Mouse (Mus musculus): ENCODE data around the gene Zim1.

The Zim1 gene

GRCm38 (mm10) chr7:6696241-6697045, at the start of gene Zim1:
Zim1 (minus strand) TSS chr7:6696450.
- DNase-seq (ENCODE audit: low spot score in 2 of 2): no peak

GRCm38 (mm10) chr7:6744281-6744904, 48.1 kb upstream of the Zim1 start:
- no peak for DNase-seq (ENCODE audit: low spot score in 2 of 2)

GRCm38 (mm10) chr7:6736060-6736459, 39.8 kb upstream of the Zim1 start:
- DNase-seq (ENCODE audit: low spot score in 2 of 2): no peak

- no peak for DNase-seq (ENCODE audit: low spot score in 2 of 2)
Observed at GRCm38 (mm10) chr7:6731930-6732329, 35.7 kb upstream of the Zim1 start.

- no peak for DNase-seq (ENCODE audit: low spot score in 2 of 2)
Observed at GRCm38 (mm10) chr7:6731373-6731772, 35.1 kb upstream of the Zim1 start.

- DNase-seq (ENCODE audit: low spot score in 2 of 2): no peak
Observed at GRCm38 (mm10) chr7:6730801-6731200, 34.6 kb upstream of the Zim1 start.

- no peak for DNase-seq (ENCODE audit: low spot score in 2 of 2)
Observed at GRCm38 (mm10) chr7:6730241-6730640, 34.0 kb upstream of the Zim1 start, which contains the start of the genes Peg3 and Usp29. Peg3 (minus strand) TSS chr7:6730431. Usp29 (plus strand) TSS chr7:6730578.

- DNase-seq (ENCODE audit: low spot score in 2 of 2): peak in 1 of 2 experiments; percentile 9
Observed at GRCm38 (mm10) chr7:6729061-6729817, 33.0 kb upstream of the Zim1 start.

GRCm38 (mm10) chr7:6728263-6728931, 32.1 kb upstream of the Zim1 start:
- no peak for DNase-seq (ENCODE audit: low spot score in 2 of 2)

GRCm38 (mm10) chr7:6727351-6728121, 31.3 kb upstream of the Zim1 start:
- DNase-seq (ENCODE audit: low spot score in 2 of 2): no peak

GRCm38 (mm10) chr7:6709396-6709795, 13.1 kb upstream of the Zim1 start:
- DNase-seq (ENCODE audit: low spot score in 2 of 2): no peak

- DNase-seq (ENCODE audit: low spot score in 2 of 2): no peak
Observed at GRCm38 (mm10) chr7:6708451-6709180, 12.4 kb upstream of the Zim1 start.

GRCm38 (mm10) chr7:6707416-6708015, 11.3 kb upstream of the Zim1 start:
- DNase-seq (ENCODE audit: low spot score in 2 of 2): no peak

- DNase-seq (ENCODE audit: low spot score in 2 of 2): no peak
Observed at GRCm38 (mm10) chr7:6699230-6699629, 3.0 kb upstream of the Zim1 start.

- DNase-seq (ENCODE audit: low spot score in 2 of 2): no peak
Observed at GRCm38 (mm10) chr7:6685511-6685910, 10.7 kb downstream of the Zim1 start.

GRCm38 (mm10) chr7:6666726-6667125, 29.5 kb downstream of the Zim1 start:
- DNase-seq (ENCODE audit: low spot score in 2 of 2): no peak

- DNase-seq (ENCODE audit: low spot score in 2 of 2): no peak
Observed at GRCm38 (mm10) chr7:6663430-6663829, 32.8 kb downstream of the Zim1 start.

GRCm38 (mm10) chr7:6659605-6660004, 36.6 kb downstream of the Zim1 start:
- DNase-seq (ENCODE audit: low spot score in 2 of 2): no peak

GRCm38 (mm10) chr7:6658606-6659005, 37.6 kb downstream of the Zim1 start:
- DNase-seq (ENCODE audit: low spot score in 2 of 2): no peak

- DNase-seq (ENCODE audit: low spot score in 2 of 2): no peak
Observed at GRCm38 (mm10) chr7:6652151-6652550, 44.1 kb downstream of the Zim1 start.

All from thymus, postnatal 10 days (tissue).